Mouse (Mus musculus) spleen, adult 18-20 months (tissue): ENCODE results near the gene B4gat1.
A peak's percentile ranks its signal among the peaks of the same experiment; 100 is the strongest.

Experiments
- DNase-seq, 2 experiments: peaks; one replicate each; pipeline ENCODE4 v3.0.0; 2022; ENCODE audit warnings: mixed read lengths in 2 of 2

Gene B4gat1

GRCm38 (mm10) chr19:5060365-5061330 is 22.0 kb downstream of the B4gat1 start:
- no peak for DNase-seq

- DNase-seq: no peak
Measured at GRCm38 (mm10) chr19:5062041-5062440, 23.4 kb downstream of the B4gat1 start.

DNA sequence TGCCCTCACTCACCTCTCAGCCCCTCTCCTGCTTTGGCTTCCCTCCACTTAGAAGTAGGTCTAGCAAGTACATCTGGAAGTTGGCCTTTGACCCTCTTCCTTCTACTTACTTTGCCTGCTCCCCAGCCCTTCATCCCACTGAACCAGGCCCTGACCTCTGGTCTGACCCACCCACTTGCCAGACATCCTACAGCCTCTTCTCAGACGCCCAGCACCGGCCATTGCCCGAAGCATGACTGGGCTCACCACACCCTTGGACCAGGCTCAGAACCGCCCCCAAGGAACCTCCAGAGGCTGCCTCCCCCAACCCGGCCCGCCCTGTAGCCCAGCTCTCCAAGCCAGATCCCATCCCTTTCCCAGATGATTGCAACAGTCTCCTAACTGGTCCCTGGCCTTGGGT is 23.8 kb downstream of the B4gat1 start:
- no peak for DNase-seq

DNA sequence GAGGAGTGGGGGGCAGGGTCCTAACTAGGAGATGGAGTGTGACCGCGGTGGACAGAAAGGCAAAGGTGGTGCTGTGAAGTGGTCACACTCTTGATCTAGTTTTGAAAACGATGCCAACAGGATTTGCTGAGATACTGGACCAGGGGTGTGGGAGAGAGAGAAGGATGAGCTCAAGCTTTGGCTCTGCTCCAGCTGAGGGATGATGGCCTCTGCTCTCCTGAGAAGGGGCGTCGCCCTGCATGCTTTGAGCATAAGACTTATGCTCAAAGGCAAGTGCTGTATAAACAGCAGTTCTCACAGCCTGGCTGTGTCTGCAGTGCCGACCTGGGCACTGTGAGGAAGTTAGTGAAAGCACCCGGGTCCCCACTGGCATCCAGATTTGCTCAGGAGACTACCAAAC is 26.5 kb downstream of the B4gat1 start:
- DNase-seq: no peak

DNA sequence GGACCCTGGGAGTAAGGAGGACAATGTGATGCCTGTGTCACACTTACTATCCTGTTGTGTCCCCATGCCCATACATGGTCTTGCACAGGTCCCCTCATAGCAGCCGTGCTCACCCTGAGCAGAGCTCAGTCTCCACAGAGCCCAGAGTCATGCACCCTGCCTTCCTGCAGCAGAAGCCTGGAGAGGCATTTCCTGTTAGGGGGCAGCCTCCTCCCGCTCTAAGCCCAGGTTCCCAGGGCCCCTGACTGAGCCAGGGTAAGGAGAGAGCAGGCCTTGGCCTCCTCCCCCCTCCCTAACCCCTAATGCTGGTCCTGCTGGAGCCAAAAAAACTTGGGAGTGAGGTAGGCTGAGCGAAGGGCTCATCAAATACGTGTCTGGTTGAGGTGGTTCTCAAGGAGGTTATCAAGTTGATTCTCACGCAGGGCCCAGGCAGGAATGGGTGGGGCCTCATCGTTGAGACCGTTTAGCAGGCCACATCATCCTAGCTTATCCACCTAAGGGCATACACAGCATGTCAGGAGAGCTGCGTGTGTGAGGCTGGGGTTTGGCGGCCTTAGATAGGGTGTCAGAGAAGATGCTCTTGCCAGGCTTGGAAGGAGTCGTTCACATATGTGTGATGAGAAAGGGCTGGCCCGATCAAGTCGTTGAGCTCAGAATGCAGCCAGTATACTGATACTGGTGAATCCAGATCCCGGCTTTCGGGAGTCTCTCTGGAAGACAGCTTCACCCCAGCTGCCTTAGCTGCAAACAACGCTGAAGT is 28.6 kb downstream of the B4gat1 start:
- no peak for DNase-seq

DNA sequence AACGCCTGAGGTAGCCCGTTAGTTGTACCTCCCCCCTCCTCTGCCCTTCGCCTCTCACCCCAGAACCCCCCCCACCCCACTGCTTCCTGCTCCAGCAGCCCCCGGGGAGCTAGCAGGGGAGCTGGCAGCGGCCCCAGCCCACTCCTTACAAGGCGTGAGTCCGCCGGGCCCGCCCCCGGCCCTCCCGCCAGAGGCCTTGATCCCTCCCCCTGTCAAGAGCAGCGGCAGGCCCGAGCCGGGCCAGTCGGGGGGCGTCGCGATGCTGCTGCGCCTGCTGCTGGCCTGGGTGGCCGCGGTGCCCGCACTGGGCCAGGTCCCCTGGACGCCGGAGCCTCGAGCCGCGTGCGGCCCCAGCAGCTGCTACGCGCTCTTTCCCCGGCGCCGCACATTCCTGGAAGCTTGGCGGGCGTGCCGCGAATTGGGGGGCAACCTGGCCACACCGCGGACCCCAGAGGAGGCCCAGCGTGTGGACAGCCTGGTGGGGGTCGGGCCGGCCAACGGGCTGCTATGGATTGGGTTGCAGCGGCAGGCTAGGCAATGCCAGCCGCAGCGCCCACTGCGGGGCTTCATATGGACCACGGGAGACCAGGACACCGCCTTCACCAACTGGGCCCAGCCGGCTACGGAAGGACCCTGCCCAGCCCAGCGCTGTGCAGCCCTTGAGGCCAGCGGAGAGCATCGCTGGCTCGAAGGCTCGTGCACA is 29.4 kb downstream of the B4gat1 start, which contains the start of gene Cd248:
TSS of gene Cd248 (plus strand) at position 212 of the 703 bp plus-strand sequence.
- no peak for DNase-seq

DNA sequence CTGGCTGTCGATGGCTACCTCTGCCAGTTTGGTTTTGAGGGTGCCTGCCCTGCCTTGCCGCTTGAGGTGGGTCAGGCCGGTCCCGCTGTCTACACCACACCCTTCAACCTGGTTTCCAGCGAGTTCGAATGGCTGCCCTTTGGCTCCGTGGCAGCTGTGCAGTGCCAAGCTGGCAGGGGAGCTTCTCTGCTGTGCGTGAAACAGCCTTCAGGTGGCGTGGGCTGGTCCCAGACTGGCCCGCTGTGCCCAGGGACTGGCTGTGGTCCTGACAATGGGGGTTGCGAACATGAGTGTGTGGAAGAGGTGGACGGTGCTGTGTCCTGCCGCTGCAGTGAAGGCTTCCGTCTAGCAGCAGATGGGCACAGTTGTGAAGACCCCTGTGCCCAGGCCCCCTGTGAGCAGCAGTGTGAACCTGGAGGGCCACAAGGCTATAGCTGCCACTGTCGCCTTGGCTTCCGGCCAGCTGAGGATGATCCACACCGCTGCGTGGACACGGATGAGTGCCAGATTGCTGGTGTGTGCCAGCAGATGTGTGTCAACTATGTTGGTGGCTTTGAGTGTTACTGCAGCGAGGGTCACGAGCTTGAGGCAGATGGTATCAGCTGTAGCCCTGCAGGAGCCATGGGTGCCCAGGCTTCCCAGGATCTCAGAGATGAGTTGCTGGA is 30.1 kb downstream of the B4gat1 start:
- no peak for DNase-seq

GRCm38 (mm10) chr19:5069486-5069885 is 30.9 kb downstream of the B4gat1 start:
- DNase-seq: no peak

GRCm38 (mm10) chr19:5069978-5070377 is 31.4 kb downstream of the B4gat1 start:
- DNase-seq: no peak

DNA sequence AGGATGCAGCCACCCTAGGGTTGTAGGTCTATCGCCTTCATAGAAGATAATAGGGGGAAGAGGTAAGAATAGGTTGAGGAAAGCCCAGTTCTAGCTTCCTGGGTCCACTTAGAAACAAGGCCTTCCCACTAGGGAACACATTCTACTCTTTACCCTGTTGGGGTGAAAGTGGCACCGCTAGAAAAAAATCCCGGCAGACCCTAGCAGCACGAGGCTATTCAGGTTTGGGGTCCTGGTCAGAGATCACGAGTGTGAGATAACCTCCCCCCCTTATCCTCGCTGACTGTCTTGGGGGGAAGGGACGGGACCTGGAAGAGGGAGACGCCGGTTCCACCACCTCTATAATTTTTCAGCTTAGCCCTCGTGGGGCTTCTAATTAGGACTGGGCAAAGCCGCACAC is 32.5 kb downstream of the B4gat1 start:
- no peak for DNase-seq

DNA sequence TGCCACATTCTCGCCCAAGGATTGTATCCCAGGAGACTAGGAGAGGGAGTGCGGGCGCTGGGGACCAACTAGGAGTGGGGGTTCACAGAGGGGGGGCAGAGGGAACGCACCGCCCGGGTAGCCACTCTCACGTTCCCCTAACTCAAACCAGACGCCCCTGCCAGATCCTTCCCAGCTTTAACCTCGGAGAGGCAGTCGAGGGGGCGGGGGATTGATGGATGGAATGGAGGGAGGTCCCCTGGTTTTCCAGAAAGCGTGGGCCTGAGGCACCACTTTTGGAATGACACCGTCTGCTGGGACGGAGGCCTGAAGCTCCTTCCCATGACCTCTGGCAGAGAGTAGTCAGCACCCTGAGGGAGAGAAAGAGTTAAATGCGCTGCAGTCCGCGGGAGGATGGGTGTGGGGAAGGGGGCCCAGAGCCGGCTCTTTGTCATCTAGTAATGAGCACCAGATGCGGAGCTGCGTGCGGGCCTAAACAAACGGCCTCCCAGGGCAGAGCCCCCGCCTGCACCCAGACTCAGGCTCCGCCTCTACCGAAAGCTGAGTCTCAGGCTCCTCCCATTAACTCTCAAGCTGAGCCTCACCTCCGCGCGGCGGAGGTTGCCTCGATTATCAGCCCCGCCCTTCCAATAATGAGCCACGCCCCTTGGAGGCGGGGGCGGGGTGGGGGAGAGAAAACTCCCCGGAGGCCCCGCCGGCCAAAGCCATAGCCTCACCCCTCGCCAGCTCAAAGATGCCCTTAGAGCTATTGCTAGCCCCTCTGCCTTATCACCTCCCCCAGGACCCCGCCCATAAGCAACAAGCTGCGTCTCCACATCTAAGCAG is 33.1 kb downstream of the B4gat1 start:
- DNase-seq: peak; percentile 54 to 68

- DNase-seq: no peak
Measured at GRCm38 (mm10) chr19:5072389-5073019, 33.9 kb downstream of the B4gat1 start.

DNA sequence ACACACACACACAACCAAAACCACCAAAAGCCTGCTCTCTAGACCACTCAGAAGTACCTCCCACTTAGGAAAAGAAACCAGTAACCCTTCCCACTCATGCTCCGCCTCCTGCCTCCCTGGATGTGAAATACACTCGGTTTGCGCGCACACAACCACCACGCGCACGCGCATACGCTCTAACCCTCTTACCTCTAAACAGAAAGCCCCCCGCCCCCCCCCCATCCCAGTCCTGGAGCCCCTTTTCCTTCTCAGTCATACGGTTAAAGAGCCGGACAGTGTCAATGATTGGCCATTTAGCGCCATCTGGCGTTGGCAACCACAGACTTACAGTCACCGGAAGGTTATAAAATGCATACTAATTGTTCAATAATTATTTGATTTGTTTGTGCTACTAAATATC is 34.4 kb downstream of the B4gat1 start:
- peak in 1 of 2 experiments; percentile 65 for DNase-seq

- no peak for DNase-seq
Measured at GRCm38 (mm10) chr19:5073518-5073917, 34.9 kb downstream of the B4gat1 start.

DNA sequence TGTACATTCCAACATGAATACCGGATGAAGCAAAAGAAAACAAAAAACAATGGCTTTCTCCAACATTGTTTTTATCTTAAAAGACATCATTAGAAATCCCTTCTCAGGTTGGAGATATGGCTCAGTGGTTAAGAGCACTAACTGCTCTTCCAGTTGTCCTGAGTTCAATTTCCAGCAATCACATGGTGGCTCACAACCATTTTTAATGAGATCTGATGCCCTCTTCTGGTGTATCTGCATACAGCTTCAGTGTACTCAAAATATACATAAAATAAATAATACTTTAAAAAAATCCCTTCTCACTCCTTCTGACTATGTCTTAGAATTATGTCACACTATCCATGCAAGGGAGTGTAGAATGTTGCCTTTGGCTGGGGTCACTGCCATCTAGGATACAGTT is 40.7 kb downstream of the B4gat1 start:
- no peak for DNase-seq

DNA sequence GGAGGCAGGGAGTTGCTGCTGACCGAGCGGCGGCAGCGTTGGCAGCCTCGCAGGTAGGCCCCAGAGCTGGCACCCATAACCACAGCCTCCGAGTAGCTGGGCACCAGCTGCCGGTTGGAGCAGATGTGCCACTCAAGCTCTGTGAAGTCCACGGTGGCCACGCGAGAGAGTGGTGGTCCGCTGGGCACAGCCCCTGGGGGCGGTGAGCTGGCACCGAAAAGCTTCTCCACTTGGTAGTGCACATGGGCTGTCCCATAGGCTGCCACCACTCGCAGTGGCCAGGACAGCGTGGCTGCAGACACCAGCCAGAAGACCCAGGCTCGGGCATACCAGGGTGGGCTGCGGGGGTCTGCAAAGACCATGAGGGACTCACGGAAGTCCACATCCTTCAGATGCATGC is 43.4 kb downstream of the B4gat1 start:
- no peak for DNase-seq

DNA sequence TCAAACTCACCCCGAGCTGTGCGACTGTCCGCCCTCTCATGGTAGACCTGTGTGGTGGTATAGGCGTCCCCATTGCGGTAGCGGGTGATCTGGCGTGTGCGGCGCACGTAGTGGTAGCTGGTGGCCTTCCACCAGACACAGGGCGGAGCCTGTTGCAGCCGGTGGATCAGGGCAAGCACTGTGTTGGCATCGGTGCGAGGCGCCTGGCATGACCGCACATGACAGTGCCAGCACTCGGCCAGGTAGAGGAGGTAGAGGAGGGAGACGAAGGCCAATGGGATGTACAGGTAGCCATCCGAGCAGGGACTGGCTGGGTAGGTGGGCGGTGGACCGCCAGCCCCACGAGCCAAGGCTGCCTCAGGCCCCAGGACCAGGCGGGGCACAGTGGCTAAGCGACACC is 44.0 kb downstream of the B4gat1 start:
- DNase-seq: no peak

GRCm38 (mm10) chr19:5083961-5084833 is 45.6 kb downstream of the B4gat1 start:
- DNase-seq: no peak

GRCm38 (mm10) chr19:5084834-5085144 is 46.2 kb downstream of the B4gat1 start:
- no peak for DNase-seq

GRCm38 (mm10) chr19:5085145-5085863 is 46.7 kb downstream of the B4gat1 start, which contains the start of gene Tmem151a:
Tmem151a (minus strand) TSS chr19:5085531.
- no peak for DNase-seq
